Mouse (Mus musculus): Measurements from ENCODE around the gene Selenon.

The Selenon gene

DNA sequence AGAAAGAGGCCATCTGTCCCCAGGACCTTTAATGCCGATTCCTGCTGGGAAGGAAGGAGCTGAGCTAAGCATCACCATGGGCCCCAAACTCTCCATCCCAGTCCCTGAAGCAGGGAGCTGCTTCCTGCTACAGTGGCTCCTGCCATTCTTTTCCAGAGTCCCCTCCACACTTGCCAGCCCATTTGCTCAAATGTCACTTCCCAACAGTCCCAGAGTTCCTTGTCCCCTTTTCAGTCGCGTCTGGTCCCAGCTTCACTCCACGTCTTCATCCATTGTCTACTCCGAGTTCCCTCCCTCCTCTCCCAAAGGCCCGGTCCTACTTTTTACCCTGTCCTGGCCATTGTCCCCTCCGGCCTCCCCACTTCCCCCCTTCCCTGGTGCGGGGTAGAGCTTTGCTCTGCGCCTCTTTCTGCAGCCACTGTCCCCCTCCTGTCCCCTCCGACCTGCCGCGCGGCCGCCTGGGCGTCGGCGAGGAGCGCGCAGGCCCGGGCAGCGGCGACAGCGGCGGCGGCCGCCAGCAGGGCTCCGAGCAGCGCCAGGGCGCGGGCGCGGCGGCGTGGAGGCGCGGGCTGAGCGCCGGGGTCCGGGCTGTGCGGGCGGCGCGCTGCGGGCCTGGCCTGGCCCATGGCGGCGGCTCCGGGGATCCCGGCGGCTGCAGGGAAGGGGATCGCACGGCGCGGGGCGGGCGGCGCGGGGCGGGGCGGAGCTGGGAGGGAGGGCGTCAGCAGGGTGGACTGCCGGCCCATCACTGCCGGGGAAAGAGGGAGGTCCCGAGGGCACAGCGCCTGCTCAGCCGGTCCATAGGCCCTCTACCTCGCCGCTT, at the start of gene Selenon:
Gene Selenon (minus strand): TSS at position 673 of the 823 bp plus-strand sequence.
- DNase-seq = peak; percentile 65 to 81

GRCm38 (mm10) chr4:134601404-134601803, 49.4 kb upstream of the Selenon start:
- peak; percentile 30 to 43 for DNase-seq

DNA sequence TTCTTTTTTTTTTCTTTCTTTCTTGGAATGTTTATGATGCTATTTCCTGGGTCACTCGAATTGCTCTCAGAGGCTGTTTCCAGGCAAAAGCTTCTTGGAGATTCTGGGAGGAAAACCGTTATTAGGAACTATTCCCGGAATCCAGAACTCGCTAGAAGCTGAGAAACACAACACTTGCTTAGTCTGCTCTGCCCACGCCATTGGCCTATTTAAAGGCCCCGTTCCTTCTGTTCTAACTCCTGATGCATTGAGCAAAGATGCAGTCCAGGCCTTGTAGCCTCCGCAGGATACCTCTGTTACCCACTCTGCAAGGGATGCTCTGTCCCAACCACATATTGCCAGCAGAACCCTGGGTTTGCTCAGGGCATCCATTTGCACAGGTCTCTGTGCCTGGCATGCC, 48.8 kb upstream of the Selenon start:
- no peak for DNase-seq

DNA sequence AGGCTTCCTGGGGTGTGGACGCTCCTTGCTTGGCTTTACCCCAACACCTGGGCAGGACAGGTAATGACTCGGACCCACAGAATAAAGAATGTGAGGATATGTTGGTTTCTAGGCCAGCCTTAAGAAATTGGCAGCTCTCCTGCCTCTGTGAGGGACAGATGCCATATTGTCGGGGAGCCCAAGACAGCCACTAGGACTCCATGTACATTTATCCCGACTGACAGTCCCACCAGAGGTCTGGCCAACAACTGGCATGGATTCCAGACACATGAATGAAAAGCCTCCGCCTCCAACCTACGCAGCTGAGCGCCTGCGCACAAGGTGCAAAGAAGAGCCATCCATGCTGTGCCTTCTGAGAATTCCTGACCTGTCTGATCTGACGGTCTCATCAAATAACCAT, 48.1 kb upstream of the Selenon start:
- no peak for DNase-seq

GRCm38 (mm10) chr4:134596816-134597692, 45.1 kb upstream of the Selenon start:
- DNase-seq = no peak

DNA sequence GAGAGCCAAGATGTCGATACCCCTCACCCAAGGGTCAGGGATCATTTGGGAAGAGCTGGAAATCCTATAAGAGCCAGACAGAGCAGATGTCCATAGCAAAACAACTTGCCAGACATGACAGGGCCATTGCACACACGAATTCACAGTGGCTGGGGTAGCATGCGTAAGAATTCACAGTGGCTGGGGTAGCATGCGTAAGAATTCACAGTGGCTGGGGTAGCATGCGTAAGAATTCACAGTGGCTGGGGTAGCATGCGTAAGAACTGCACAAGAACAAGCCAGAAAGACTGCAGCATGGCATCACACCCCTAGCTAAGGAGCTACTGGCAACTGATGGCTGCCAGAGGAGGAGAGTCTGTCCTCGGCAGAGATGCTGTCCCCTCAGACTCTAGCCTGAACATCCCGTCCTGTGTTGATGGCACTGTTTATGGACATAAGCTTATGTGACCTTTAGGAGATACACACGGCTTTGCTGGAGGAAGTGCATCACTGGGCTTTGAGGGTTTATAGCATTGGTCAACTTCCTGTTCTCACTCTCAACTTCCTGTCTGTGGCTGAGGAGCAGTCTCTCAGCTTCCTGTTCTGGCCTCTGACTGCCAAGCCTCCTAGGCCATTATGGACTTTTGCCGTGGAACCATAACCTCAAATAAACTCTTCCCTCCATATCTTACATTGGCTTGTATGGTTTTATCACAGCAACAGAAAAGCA, 42.9 kb upstream of the Selenon start:
- peak in 1 of 2 experiments; percentile 28 for DNase-seq

DNA sequence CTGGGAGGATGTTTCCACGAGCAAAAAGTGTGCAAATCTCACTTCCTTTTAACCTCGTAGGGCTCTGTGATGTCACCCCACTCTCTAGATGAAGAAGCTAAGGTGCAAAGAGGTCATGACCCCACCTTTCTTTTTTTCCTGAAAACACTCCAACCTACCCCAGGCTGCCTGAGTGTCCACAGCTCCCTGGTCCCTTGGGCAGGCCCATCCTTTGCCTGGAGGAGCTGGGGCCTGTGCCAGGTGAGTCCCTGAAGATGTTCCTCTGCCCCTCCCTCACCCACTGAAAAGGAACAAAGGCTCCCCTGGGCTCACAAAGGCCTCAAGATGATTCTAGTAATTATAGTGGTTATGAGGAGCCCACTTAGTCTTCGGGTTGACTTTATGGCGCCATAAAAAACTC, 40.5 kb upstream of the Selenon start:
- no peak for DNase-seq

DNA sequence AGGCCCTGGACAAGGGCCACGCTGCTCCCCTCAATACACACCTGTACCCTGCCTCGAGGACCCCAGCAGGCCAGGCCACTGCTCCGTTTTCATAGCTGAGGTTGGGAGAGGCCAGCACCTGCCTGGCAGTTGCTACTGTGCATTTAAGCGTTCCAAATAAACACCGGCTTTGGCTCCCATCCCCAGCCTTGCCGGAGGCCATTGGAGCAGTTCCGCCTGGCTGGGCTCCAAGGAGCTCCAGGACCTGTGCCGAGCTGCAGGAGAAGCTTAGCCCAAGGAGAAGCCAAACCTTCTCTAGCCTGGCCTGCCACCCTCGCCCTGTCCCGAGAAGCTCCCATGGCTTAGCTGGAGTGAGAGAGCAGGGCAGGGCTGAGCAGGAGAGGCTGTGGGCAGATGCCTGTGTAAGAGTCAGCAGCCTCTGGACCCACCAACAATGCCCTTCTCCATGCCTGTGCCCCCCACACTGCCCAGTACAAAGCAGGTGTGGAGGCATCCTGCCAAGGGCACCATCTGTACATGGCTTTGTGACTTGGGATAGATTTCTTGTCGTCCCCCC, 39.6 kb upstream of the Selenon start:
- DNase-seq = peak; percentile 90 to 95

DNA sequence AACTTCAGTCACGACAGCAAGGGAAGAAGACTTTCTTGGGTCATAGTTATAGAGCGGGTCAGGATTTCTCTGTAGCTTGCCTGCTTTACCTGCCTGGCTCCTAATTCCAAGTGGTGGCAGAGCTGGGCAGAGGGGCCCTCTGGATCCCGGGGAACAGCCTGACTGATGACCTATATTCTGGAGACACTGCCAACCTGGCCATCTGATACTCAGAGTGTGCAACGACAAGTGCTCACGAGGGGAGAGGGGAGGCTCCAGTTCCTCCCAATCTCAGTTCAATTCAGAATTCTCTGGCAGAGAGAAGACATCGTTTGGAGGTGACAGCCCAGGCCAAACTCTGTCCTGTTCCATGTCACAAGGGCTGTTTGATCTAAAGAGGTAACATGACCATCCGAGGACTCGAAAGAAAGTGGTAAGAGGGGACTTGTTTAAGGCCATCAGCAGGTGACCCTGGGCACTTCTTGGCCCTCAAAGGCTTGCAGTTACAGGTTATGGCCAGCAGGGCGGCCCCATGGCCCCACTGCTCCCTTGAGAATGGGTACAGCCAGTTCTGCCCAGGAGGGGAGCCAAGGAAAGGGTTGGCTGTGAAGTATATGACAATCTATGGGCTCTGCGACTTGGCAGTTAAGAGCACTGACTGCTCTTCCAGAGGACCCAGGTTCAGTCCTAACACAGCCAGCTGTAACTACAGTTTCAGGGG, 38.4 kb upstream of the Selenon start:
- DNase-seq = peak in 1 of 2 experiments; percentile 35

- no peak for DNase-seq
Measured at GRCm38 (mm10) chr4:134589786-134590185, 37.8 kb upstream of the Selenon start.

DNA sequence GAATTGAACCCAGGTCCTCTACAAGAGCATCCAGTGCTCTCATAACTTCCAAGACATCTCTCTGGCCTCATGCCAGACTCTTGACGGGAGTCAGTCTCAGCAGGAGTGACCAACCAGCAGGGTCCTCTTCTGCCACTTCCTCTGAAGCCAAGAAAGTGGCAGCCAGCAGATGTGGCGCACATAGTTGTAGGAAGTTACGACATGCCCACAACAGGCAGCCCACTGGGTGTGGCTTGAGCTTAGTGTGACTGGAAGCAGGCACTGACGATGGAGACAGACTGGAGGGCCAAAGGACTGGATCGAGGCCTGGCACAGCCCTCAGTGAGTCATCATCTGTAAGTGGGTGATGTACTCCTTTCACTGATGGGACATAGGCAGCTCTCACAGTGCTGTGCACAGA, 37.0 kb upstream of the Selenon start:
- no peak for DNase-seq

DNA sequence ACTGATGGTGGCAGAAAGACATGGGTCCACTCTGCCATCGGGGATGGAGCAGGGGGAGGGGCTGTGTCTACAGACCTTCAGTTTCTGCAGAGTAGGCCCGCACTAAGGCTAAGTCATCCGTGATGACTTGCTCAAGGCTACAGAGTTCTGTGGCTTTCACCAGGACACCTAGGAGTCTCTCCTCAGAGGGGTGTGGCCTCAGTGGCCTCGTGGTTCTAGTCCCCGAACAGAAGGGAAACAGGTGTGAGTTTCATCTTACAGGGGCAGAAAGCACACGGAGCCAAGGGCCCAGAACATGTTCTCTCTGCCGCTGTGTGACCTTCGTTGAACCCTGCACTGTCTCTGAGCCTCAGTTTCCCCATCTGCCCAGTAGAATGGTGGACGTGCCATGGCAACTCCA, 36.3 kb upstream of the Selenon start:
- no peak for DNase-seq

DNA sequence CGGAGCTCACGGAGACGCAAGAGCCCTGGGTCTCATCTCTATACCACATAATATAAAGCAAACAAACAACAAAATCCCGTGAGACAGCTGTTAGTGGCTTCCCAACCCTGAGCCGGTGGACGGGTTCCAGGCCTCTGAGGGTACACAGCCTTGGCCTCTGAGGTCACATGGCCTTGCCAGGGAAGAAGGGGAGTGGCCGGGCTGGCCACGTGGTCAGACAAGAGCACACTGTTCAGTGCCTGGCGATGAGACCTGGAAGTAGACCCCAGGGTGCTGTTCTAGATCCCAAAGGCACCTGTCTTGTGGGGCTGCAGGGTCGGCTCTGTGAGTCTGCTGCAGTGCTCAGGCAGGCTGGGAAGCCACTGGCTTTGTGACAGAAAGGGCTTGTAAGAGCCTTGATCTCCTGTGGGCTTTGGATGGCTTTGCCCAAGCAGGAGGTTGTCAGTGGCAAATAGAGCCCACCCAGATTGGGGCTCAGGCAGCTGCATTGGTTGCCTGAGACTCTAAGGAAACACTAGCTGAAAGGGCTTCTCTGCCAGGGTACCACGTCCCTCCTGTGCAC, 35.8 kb upstream of the Selenon start:
- no peak for DNase-seq

GRCm38 (mm10) chr4:134586631-134587030, 34.7 kb upstream of the Selenon start:
- no peak for DNase-seq

- DNase-seq = no peak
Measured at GRCm38 (mm10) chr4:134586126-134586525, 34.2 kb upstream of the Selenon start.

GRCm38 (mm10) chr4:134583513-134583912, 31.5 kb upstream of the Selenon start:
- peak in 1 of 2 experiments; percentile 69 for DNase-seq

DNA sequence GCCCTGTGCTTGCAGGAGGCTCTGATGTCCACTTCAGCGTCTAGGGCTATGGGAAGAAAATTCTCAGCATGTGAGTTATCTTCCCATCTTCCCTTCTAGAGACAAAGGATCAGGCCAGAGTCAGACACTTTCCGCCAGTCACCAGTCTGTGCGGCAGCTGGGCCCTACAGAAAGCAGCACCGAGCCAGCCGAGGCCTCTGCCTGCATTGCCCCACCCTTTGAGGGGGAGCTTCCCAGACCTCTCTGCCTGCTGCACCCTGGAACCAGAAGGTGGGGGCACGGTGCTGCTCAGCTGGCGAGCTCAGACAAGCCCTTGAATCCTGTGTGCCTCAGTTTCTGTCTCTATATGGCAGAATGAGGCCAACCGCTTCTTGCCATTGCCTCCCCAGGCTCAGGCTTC, 29.4 kb upstream of the Selenon start:
- no peak for DNase-seq

DNA sequence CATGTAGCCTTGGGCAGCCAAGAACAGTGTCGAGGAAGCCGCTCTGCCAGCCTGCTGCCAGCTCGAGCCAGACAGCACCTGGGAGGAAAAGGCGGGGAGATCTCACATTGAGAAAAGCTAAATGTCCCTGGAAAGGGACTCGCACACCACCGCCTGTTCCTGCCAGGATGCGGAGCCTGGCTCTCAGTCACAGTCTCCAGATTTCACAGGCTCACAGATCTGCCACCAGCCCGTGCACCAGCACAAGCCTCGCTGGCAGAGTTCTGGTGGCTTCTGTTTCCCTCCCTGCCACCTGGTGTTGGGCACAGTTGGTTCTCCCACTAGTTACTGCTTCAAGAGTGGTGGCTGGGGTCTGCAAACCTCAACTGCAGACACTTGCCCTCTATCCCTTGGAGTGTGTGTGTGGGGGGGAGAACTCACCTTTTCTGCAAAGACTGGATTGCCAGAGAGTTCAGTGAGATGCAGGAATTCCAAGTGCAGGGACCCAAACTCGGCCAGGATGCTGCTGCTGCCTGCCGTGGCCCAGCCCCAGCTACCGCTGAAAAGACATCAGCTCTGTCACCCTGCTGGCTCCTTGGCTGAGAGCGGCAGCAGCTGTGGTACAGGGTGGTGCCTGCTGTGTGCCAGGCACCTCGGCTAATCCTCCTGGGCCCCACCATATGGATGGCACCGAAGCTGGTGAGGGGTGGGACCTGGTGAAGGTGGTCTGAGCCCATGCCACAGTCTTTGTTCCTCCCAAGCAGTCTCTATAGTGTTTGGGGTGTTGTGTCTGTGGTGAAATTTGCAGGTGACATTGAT, 28.6 kb upstream of the Selenon start:
- no peak for DNase-seq

DNA sequence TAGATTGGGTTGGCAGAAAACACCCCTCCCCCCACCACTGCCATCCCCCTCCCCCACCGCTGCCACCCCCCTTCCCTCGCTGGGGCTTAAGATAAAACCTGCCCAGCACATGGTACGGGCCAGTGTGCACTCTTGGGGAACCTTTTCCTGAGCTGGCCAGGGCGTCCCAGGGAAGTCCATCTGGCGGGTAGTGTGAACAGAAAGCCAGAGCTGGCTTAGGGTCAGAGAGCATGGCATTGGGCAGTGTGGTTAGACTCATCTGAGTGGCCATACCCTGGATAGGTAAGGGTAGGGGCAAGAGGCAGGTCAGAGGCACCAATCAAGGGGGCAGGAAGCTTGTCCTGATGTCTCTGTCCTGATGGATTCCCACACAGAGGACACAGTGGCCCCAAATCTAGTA, 27.7 kb upstream of the Selenon start:
- no peak for DNase-seq

DNA sequence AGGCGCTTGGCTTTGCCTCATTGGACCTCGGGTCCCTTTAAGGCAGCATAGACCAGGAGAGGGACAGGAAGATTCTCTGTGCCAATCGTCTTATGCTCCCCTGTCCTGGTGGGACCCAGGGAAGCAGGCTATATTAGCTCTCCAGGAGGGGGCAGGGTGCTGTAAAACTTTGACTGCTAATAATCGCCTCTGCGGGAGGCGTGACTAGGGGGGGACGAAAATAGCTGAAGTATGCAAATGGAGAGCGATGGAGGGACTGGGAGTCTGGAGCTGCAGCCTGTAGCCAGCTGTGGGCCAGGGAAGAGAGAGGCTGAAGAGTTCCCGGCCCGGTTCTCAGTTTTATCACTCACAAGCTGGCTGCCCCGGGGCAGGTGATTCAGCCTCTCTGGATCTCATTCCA, 27.2 kb upstream of the Selenon start:
- peak; percentile 31 to 46 for DNase-seq

- DNase-seq = no peak
Measured at GRCm38 (mm10) chr4:134578407-134578806, 26.4 kb upstream of the Selenon start.

Data from kidney, postnatal 36 days (tissue).